Mouse (Mus musculus) neural tube, embryonic 10.5 days (tissue): ENCODE measurements around the gene G430095P16Rik.

ENCODE experiments used
- DNase-seq: peaks from one replicate; pipeline ENCODE4 v3.0.0-alpha.2; 2017; ENCODE audit warnings: low spot score; ENCODE audit errors: extremely low spot score

Gene G430095P16Rik

DNA sequence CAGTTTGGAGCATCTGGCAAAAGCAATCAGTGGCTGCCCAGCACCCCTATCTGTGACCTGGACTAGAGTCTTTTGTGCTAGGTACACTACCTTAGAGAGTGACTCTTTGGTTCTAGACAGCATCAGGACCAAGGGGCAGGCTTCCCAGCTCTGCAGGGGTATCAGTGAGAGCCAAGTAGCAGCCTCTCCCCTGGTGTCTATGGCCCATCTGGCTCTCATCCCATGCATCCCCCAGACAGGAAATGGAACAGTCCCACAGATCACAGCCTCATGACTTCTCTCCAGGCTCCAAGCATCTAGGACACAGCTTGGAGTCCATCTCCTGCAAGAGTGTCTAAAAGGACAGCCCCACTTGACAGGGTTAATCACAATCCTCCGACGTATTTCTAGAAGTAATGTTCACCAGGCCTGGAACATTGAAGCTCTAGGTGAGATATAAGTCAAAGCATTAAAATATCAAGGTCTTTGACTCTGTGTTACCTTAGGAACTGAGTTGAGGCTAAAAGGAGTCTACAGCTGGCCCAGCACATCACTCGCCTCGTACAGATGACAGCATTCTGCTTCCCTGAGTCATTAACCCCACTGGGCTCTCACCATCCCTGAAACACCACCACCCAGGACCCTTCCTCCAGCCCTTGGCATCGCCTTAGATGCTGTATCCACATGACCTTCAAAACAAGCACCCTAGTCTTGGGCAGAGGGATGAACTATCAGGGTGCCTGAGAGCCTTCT lies 3.7 kb upstream of the G430095P16Rik start:
- no peak for DNase-seq

GRCm38 (mm10) chr8:84722530-84722849 lies 317 bp upstream of the G430095P16Rik start:
- no peak for DNase-seq

- DNase-seq = no peak
Observed at GRCm38 (mm10) chr8:84723571-84723900, 729 bp downstream of the G430095P16Rik start.

DNA sequence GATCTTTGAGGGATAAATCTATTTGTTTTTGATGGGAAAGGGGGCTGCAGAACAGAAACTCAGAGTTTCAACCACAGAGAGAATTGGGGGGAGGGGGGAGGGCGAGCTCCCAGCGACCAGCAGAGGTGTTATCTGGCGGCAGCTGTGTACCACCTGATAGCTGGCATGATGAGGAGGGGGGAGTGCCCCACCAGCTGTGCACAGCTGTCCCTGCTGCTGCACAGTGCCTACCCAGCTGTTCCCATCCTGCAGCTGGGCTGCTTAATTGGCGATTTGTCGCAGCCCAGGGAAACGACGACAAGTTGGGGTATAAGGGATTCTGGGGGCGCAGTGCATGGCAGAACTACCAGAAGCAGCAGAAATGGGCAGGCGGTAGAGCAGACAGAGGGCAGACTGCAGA lies 1.9 kb downstream of the G430095P16Rik start:
- DNase-seq = no peak

DNA sequence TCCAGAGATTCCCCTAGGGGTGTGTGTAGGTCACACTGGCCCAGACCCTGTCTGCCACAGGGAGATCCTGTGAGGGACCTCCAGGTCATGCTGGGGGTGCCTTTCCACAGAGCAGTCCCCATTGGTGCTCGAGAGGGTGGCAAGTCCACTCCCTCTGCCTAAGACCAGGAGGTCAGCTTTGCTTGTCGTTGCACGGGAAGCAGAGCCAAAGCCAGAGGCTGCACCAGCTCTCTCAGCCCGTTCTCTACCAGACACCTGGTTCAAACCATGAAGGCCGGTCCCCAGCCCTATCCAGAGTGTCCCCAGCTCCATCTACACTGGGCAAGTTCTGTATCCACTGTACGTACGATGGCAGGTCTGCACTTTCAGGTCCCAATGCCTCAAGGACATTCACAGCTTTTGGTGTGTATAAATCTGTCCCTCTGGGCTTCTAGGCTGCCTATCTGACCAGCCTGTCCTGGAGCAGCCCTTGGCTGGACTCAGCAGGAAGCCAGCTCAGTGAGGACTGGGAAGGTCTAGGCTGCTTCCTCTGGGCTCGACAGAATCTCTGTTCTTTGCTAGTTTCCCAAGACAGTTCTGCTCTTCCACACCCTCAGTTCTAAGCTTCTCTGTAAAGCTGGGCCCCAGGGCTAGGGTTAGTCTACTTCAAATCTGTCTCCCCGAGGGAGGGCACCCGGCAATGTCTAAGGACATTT lies 2.6 kb downstream of the G430095P16Rik start:
- DNase-seq = no peak

- no peak for DNase-seq
Observed at GRCm38 (mm10) chr8:84725941-84726259, 3.1 kb downstream of the G430095P16Rik start.

- DNase-seq = no peak
Observed at GRCm38 (mm10) chr8:84728474-84728873, 5.7 kb downstream of the G430095P16Rik start.

DNA sequence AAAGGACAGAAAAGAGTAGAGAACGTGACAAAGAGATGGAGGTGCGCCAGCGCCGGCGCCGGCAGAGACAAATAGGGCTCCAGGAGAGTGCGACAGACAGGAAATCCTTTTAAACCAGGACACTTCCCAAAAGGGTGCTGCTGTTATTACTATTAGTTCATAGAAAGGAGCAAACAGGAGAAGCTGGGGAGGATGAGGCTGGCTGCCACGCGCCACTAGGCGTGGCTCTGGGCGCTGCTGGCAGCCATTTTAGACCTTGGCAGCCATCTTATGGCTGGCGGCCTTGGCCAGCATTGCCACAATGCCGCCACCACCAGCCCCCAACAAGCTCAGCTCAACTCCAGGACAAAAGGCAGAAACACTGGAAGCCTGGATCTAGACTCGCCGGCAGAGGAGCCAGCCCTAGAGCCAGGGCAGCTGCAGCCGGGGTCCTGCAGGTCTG lies 7.1 kb downstream of the G430095P16Rik start:
- DNase-seq = no peak

- no peak for DNase-seq
Observed at GRCm38 (mm10) chr8:84730541-84731370, 7.9 kb downstream of the G430095P16Rik start.

DNA sequence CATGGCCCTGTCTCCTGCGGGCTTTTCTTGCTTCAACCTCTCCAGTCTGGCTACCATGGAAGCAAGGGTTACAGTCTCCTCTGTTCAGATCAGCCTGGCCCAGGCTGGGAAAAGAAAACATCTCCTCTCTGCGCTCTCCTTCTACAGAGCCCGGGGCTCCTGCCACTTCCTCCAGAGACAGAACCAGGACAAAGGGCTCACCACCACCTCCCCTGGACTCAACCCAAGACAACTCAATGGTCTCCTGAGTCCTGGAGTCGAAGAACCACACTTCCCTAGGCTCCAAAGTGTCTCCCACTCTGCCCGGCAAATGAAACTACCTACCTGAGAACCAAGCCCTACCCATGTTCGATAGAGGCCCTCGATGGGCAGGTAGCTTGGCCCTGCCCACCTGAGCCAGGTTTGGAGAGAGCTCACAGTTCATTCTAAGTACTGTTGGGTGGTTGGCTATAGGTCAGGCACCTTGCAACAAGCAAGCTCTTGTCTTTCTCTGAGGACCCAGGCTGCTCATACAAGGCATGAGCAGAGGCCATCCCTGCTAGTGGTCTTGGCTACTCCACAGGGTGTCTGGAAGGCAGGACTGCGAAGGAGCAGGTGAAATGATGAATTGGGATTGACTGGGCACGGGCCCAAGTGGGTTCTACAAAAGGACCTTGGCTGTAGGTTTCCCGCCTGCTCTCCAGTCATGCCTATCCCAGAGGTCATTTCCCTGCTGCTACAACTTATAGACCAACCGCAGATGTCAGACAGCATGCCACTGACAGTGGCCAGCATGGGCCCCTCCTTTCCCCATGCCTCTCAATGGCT lies 8.8 kb downstream of the G430095P16Rik start:
- no peak for DNase-seq

DNA sequence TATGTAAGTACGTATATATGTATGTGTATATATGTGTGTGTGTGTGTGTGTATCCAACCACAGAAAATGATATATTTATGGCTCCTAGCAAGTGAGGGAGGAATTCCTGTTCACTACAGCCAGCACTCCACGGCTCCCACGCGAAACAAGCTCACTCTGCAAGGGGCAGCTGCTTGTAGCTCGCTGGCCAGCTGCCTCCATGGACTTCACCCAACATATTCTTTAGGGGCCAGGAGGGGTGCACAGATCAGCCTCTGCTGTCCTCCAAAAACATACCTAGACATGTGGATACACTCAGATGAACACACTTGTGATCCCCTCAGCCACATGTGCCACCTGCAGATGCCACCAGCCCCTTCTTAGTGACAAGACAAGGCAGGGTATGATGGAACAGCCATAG lies 9.7 kb downstream of the G430095P16Rik start:
- DNase-seq = no peak

DNA sequence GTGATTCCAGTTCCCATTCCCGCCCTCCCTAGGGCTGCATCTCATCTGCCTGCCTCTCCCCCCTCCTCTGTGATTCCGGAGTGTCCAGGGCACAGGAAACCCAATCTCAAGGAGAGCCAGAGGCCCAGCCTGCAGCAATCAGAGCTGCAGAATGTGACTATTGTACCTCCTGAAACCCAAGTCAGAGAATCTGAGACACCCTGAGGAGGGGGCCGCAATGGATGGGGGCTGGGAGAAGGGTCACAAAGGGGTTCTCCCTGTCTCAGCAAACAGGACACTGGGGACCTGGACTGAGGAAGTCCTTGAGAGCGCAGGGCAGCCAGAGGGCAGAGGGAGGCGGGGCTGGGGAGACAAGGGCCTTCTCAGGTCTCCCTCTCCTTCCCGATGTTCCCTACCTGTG lies 10.2 kb downstream of the G430095P16Rik start:
- no peak for DNase-seq

GRCm38 (mm10) chr8:84733959-84734358 lies 11.2 kb downstream of the G430095P16Rik start:
- DNase-seq = no peak

GRCm38 (mm10) chr8:84734680-84735079 lies 11.9 kb downstream of the G430095P16Rik start:
- no peak for DNase-seq

DNA sequence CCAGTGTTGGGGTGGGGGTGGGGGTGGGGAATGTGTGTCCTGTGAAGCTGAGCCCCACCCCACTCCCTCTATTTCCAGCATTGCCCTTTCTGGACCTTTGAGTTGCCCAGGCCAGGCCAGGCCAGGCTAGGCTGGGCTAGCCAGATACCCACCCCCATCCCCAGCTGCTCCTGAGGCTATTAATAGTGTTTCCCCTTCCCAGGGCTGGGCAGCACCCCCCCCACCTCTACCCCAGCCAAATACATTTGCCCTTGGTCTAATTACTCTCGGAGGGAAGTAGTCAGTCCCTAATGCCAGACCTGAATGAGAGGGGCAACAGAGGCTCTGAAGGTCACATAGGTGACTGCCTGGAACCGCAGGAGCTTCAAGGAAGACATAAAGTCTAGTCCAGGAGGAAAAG lies 12.8 kb downstream of the G430095P16Rik start:
- DNase-seq = no peak

GRCm38 (mm10) chr8:84736521-84736920 lies 13.7 kb downstream of the G430095P16Rik start:
- no peak for DNase-seq

DNA sequence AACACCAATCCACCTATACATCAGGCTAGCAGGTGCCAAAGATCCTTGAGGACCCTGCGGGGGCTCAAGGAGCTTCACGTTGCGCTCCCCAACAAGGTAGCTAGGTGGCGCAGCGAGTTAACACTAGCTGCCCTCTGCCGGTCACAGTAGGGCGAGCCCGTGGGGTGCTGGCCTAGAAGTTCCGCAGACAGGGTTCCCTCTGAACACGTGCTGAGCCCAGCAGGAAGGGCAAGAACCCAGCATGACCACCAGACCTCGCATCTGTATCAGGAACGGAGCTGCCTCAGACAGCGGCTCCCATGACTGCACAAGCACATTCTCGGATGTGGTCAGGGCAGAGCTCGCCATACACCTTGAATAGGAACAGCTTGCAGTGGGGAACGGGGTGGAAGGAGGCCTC lies 14.8 kb downstream of the G430095P16Rik start:
- DNase-seq = peak; percentile 78

DNA sequence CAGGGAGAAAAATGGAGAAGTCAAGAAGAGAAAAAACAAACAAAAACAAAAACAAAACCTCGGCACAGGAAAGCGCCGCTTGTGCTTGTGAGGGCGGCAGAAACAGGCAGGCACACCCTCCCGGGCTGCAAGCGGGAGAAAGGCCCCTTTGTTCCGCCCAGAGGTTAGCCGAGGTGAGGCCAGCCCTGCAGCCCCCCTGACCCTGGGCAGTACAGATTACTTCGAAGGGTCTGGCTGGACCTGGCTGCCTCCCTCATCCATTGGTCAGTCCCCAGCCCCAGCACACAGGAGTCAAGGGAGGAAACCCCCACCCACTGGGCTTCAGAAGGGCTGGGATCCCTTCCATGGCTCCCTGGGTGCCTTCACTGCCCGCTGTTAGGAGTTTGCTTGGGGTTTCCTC lies 15.5 kb downstream of the G430095P16Rik start:
- no peak for DNase-seq

DNA sequence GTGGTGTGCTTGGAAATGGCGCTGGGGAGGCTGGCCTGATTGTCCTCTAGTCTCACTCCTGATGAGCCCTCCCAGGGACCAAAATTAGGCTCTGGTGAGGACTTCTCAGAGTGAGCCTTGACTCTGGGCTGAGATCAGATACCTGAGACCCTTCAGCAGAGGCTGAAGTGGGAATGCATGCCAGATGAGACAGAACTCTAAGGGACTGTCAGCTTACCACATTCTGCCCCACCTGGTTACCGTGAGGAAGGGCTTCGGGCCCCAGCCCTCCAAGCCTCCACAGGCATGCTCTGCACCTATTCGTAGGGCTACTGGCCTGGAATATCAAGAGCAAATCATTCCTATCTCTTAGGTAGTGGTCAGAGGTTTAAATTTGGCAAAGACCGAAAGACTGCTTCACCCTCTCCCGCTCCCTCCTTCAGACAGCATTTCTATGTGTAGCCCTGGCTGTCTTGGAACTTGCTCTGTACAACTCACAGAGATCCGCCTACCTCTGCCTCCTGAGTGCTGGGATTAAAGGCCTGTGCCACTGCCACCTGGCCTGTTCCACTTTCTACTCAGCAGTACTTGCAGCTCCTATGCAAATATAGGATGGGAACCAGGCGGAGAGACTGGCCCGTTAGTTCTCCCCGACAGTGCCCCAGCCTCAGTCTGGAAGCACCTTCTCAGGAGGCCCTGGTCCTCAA lies 16.1 kb downstream of the G430095P16Rik start:
- DNase-seq = no peak

DNA sequence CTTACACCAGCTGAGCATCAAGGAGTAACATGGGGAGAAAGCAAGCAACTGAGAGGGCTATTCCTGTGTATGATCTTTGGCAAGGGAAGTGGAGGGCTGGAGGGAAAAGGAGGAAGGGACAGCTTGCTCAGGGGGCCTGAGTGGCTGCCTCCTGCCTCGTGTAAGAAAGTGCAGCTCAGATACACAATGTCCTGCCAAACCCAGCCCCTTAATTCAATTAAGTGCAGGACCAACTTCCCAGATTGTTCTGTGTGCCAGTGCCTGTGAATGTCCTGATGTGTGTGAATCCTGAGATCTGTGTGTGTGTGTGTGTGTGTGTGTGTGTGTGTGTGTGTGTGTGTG lies 16.6 kb downstream of the G430095P16Rik start:
- no peak for DNase-seq
